Mouse (Mus musculus): Measurements from ENCODE around the gene Dicer1.

The Dicer1 gene

DNA sequence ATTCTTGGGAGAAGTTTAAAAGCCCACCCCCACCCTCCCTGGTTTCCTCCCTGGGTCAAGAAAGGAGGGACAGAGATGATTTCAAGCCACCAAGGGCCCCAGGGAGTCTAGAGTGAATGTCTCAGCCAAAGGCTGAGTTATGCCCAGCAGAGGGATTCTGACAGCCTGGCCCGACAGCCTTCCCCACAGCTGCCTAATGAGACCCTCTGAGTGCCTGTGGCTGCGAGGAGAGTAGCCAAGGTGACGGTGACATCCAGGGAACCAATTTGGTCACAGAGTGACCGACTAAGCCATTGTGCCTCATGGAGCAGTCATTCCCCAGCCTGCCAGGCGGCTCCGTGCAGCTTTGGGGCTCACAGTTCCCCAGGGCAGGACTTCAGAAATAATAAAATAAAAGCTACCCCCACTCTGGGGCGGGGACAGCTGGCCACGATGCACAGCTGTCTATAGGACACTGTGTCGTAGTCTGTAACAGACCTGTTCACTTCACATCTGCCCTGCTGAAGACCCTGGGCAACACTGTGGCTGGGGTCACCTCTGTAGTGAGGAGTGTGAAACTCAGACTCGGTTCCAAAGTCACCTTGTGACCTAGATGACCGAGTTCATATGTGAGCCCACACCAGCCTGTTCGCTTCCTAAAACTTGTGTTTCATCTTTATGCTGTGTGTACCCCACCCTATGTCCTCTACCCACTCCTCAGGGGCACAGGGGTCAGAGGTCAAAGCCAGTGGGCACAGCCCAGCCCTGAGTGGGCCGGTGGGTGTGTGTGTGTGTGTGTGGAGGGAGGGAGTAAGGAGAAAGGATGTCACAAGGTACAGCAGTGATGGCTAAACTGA, 75.0 kb downstream of the Dicer1 start:
- no peak for DNase-seq

DNA sequence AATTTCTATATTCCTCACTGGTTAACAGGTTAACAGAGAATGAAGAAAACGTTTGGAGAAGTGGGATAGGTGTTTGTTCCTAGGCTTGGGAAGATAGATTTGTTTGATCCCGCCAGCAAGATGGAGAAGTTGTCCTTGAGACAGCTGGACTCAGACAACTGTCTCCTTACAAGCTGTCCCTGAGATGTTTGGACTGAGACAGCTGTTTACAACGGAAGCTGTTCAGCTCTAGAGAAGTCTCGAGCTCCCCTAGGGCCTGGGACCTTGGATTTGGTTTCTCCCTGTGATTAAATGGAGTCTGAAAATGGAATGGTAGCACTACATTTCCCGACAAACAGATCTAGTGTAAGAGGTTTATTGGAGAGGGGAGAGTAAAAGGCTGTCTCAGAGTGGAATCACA, 78.8 kb downstream of the Dicer1 start:
- DNase-seq: no peak

DNA sequence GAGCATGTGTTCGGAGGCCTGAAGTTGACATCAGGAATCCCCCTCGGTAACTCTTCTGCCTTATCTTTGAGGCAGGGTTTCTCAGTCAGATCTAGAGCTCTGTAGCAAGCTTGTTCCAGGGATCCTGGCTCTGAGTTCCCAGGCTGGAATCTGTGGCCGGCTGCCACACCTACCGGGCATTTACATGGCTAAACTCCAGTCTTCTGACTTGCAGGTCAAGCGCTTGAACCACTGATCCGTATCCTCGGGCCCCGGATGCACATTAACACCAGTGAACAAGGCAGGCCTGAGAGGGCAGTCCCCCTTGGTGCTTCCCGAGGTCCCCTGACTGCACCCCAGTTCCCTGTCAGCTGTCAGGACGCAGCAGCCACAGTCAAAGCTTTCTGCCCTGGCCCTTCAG, 79.3 kb downstream of the Dicer1 start:
- DNase-seq: no peak

DNA sequence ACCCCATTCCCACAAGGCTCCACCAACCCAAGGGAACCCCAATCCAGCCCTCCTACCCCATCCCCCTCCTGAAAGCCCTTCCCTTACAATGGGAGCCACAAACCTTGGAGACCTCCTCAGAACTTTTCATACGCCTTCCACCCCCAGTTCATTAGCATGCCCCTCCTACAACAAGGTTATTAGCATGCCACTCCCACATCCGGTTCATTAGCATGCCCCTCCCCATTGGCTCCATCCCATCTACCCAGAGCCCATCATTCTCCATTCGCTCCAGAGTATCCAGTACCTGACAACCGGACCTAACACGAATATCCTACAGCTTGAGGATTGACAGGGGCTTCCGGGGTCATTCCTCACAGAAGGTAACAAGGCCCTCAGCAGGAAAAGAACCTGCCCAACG, 83.9 kb downstream of the Dicer1 start:
- DNase-seq: no peak

DNA sequence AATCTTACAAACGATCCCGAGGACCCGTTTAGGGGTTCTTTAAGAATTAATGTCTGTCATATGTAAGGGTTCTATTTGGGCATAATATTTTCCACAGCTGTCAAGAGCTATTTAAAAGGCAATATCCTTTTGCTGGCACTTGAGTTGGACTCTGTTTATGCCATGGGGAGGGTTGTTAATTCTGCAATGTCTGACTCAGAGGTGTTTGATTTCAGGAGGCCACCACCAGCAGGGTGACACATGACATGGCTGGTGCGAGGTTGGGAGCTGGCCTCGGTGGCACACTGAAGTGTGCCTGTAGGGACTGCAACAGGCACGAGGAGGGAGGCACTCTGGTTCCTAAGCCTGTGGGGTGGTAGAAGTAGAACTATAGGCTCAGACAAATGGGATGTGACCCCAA, 85.8 kb downstream of the Dicer1 start:
- no peak for DNase-seq

DNA sequence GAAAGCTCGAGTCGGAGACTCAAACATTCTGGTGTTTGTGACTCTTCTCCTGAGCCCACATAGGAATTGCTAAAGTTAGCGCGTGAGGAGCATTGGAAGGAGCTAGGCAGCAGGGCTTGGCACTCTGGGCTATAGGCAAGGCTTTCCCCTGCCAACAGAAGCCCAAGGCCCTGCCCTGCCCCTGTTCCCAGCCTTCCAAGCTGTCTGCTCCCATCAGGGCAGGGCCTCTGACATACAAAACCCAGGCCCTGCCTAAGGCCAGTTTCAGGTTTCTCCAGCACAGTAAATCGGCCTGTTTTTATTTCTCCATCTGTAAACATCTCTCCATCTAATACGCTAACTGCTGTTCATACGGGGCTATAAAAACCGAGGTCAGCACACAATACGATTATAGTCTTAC, 86.2 kb downstream of the Dicer1 start:
- no peak for DNase-seq

DNA sequence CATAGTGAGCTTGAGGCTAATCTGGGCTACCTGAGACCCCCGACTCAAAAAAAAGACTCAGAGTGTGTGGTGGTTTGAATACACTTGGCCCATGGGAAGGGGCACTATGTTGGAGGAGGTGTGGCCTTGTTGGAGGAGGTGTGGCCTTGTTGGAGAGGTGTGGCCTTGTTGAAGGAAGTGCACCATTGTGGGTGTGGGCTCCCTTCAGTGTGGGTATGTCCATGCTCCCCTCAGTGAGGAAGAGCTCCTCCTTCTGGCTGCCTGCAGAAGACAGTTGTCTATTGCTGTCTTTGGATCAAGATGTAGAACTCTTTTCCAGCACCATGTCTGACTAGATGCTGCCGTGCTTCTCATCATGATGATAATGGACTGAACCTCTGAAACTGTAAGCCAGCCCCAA, 95.6 kb downstream of the Dicer1 start:
- DNase-seq: no peak

DNA sequence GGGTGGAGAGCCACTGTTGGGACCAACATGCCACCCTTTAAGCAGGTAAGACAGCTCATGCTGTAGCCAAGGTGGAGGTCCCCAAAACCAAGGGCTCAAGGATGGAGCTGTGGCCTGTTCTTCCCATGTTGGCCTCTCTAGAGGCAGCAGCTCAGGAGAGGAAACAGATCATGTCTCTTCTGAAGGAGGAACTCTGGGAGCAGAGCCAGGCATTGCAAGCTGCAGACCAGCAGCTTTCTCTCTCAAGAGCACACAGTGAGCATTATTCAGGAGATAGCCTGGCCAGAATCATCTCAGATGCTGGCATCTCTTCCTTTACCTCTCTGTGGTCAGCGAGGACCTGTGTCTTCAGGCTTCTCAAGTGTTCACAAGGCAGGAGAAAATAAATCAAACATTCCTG, 96.7 kb downstream of the Dicer1 start:
- DNase-seq: no peak

DNA sequence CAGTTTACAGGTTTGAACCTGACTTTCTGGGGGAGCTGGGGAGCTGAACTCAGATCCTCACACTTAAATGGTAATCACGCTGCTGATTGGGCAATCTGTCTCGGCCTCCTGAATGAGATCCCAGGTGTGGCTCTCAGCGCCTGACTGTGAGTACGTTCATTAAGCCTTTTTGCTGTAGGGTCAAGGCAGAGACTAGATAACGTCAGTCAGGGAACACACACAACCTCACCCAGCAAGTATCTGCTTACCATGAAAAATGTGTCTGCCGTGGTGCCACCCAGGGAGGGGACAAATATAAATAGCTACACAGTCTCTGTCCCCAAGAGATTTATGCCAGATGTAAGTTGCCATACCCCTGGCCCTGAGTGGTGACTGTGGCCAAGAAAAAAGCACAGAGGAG, 99.7 kb downstream of the Dicer1 start:
- DNase-seq: no peak

DNA sequence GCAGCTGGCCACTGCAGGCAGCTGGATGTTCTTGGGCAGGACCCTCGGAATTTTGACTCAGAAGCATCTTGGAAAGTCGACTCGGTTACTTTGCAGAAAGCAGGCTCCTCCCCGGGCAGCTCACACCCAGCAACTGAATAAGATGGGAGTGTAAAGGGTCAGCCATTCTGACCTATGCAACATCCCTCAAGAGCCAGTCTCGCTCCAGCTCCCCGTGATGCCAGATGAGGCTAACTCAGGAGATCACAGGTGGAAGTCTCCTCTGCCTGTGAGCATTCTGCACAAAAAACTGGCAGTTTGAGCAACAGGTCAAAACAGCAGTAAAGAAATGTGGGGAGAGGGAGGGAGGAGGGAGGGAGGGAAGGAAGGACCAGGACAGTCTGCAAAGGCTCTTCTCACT, 100.5 kb downstream of the Dicer1 start:
- DNase-seq: no peak

DNA sequence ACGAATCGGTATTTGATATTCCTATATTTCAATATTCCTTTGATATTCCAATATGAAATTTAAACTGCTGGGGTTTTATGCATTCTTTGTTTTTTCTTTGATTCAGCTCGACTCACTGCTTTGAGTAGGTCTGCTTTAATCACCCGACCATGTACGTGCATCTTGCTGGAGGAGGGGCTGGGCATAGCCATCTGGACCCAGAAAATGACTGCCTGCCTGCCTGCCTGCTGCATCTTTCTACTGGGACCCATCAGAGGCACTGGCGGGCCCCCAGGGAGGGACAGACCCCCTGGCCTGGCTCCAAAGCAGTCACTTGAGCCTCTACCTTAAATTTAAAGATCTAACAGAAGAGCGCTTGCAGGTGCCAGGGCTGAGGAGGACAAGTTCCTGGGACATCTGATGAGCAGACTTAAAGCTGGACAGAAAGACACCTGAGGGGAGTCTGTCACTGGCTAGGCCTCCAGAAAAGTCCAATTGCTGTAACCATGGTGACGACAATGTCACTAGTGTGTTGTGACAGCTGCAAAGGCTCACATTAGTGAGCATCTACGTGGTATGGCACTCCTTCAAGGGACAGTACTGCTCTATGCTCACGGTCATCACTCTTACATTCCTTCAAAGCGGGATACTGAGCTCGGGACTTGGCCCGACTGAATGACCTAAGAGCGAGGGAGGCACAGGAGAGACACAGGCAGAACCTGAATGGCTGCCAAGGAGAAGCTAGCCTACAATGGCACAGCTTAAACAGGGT, 101.1 kb downstream of the Dicer1 start:
- DNase-seq: no peak

DNA sequence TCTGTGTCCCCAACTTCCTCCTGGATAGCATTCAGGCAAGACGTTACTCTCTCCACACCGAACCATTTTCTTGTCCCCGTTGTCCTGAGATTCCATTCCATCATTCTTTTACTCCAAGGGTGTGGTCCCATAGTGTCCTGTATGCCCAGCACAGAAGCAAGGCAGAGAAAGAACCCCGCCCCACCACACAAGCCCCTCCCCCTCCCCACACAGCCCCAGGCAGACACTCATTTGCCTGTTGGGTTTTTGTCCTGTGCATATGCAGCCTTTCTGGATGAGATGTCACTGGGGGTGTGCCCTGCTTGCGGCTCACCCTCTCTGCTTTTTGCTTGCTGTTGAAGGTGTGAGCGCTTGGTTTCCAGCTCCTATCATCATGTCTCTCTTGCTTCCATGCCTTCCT, 103.4 kb downstream of the Dicer1 start:
- no peak for DNase-seq

DNA sequence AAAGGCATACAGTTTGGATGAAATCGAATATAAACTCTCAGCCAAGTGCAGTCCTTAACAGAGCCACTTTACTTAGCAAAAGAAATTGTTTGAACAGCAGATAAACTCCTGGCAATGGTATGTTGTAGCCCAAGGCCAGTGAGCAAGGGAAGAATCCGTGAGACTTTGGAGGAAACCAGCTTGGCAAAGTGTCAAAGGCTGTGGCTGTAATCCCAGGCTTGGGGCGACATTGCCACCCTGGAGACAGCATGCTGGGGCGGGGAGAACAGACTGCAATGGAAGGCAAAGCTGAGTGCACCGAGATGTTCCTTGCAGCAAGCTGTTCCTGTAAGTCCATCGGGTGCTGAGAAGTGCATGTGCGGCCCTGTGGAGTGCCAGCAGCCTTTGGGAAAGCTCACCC, 109.4 kb downstream of the Dicer1 start:
- peak in 1 of 2 experiments; percentile 4 for DNase-seq

DNA sequence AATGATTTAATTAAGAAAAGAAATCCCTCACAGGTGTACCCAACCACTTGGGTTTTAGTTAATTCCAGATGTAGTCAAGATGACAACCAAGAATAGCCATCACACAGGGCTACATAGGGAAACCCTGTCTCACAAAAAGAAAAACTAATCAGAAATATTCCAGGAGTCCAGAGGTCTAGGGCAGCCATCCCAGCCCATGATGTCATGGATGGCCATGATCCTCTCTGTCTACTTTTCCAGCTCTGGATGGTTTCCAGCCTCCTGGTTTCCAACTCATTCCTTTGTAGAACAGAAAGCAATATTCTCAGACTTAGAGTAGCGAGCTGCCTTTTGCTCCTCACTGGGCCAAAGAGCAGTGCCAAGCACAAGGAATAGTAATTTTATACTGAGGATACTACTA, 110.8 kb downstream of the Dicer1 start:
- no peak for DNase-seq

DNA sequence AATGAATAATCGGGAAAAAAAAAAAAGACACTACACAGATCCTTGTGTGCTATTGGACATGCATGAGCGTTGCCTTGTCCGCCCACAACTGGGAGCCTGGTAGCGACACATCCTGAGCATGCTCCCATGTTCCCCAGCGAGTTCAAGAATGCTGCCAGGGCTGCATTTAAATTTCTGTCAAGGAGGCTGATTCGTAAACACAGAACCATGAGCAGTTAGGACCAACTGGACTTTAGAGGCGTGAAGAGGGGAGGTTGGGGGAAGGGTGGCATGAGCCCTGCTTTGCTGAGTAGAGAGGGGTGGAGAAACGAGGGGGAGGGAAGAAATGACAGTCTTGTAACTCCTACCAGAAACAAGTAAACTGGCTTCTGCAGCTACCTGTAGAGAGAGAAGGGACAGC, 113.6 kb downstream of the Dicer1 start:
- no peak for DNase-seq

All from cerebellum, adult 18-20 months (tissue).